Mouse (Mus musculus) right cerebral cortex, postnatal 10 days (tissue): ENCODE data around the gene Ehmt2.
A peak's percentile ranks its signal among the peaks of the same experiment; 100 is the strongest.
"Not testable (repeated sequence)": the region's sequence is repeated elsewhere in the genome, so short reads cannot be mapped to it uniquely, and the experiment has no call there.

ENCODE experiments used
- DNase-seq, 2 experiments: peaks; one replicate each; pipeline ENCODE4 v3.0.0; 2021; ENCODE audit warnings: low spot score in 2 of 2

The Ehmt2 gene

DNA sequence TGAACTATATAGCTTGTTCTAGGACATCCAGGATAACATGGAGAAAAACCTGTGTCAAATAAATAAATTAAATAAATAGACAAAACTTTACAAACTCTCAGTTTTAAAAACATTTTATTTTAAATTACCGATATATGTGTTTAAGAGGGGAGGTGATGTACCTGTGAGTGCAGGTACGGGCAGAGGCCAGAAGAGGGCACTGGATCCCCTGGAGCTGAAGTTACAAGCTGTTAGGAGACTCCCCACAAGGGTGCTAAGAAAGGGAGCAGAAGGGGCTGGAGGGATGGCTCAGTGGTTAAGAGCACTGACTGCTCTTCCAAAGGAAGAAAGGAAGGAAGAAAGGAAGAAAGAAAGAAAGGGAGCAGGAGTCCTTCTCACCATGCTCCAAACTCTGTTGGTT lies 6.9 kb upstream of the Ehmt2 start:
- DNase-seq: no peak

DNA sequence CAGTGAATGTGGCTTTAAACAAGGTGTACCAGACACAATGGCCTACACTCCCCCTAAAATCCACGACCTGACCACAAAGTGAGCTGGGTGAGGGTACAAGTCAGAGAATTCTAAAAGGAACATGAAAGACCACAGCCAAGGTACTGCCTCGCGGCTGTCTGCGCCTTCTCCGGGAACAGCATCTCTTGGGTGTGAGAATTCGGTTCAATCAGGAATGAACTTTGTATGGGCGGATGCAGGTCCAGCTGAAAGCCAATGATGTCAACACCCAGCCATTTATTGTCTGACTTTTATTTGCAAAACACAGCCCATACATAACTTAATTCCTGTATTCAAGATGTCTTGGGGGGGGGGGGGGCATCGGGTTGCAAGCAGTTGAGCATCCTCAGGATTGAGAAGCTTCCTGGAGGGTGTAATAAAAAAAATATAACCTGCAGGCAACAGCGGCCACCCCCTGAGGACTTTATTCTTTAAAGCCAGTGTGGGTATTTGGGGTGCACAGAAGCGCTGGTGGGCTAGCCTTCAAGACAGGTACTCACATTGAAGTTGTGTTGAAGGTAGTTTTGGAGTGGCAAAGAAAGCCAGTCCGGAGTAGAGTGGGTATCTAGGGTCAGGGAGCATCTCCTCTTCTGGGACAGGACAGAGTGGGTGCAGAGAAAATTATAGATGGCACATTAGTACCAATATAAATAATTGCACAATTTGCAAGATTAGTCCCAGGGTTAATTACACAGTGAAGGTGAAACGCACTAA lies 5.0 kb upstream of the Ehmt2 start:
- DNase-seq: no peak

DNA sequence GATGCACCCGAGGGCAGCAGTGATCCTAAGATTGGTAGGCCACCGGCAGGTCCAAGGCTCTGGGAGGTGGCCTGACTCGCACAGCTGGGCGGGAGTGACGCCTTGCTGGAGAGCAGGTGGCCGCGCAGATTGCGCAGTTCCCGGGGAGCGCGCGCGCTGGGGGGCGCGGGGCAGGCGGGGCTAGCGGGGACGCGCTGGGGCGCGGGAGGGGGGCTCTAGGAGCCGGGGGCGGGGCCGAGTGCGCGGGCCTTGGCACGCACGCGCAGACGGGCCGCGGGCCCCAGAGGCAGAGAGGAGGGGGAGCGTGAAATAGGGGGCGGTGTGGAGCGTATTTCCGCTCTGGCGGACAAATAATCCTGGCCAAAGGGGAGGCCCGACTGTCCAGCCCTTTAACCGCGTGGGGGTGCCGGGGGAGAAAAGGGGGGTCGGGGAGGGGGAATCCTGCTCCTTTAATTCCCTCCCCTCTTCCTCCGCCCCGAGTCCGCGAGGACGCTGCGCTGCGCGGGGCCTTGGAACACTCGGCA lies 4.1 kb upstream of the Ehmt2 start:
- peak; percentile 94 to 95 for DNase-seq

DNA sequence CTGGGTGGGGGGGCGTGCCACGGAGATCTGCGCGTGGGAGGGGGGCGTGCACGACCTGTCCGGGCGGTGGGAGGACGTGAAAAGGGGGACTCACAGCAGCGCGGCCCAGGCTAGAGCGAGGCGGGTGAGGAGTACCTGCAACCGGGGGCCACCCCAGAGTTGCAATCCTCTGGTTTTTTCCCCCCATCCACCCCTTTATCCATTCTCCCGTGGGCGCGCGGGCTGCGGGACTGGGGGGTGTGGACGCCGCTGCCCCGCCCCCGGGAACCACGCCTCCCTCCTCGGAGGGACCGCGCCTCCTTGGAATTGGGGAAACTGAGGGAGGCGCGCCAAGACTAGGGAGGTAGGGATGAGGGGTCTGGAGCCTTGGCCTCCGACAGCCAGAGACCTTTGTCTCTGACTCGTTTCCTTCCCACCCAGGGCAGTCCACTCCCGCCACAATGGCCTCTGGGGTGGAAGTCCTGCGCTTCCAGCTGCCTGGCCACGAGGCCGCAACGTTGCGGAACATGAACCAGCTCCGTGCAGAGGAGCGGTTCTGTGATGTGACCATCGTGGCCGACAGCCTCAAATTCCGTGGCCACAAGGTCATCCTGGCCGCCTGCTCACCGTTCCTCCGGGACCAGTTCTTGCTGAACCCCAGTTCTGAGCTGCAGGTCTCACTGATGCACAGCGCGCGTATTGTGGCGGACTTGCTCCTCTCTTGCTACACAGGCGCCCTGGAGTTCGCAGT lies 3.3 kb upstream of the Ehmt2 start:
- DNase-seq: peak; percentile 61 to 69

DNA sequence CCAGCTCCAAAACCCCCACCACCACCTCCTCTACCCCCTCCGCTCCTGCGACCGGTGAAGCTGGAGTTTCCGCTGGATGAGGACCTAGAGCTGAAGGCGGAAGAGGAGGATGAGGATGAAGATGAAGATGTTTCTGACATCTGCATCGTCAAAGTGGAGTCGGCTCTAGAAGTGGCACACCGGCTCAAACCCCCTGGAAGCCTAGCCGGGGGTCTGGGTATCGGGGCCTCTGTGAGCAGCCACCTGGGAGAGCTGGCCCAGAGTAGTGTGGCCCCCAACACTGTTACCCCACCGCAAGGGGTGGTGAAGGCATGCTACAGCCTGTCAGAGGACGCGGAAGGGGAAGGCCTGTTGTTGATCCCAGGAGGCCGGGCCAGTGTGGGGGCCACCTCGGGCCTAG lies 2.5 kb upstream of the Ehmt2 start:
- peak in 1 of 2 experiments; percentile 45 for DNase-seq

DNA sequence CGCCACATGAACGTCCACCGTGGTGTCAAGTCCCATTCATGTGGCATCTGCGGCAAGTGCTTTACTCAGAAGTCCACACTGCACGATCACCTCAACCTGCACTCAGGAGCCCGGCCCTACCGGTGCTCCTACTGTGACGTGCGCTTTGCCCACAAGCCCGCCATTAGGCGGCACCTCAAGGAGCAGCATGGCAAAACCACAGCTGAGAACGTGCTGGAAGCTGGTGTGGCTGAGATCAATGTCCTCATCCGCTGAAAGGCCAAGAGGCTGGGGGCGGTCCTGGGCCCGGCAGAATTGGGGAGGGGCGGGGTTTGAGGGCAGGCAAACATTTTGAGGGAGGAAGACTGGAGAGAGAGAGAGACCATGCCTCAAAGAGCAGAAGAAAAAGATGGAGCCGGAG lies 1.9 kb upstream of the Ehmt2 start:
- DNase-seq: peak in 1 of 2 experiments; percentile 39

DNA sequence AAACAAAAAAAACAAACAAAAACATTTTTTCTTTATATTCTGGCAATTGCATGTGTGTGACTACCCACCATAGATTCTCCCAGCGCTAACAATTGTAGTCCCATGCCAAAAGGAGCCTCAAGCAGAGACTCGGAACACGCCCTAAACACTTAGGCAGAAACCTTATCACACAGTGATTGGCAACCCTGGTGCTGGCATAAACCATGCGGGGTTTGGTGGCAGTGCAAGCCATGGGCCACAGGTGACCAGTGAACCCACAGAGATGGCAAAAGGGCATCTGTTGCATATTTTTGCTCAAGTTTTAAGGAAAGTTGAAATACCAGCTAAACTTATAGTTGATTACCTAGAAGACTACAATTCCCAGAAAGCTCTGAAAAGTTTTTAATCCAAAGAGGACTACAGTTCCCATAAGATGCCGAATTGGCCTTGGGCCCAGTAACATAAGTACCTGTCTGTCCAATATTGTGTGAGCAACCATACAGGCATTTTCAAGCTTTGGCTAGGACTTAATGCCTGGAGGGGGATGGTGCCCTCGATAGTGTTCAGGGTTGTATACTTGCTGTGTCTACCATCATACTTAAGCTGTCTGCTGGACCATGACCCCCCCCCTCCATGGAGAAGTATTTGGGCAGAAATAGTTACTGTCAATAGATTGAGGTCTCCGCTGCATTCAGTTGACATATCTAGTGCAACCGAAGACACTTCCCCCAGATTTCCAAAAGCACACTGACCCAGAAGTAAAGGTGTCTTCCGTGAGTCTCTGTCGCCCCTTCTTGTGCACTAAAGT lies 703 bp upstream of the Ehmt2 start:
- peak; percentile 77 to 85 for DNase-seq

DNA sequence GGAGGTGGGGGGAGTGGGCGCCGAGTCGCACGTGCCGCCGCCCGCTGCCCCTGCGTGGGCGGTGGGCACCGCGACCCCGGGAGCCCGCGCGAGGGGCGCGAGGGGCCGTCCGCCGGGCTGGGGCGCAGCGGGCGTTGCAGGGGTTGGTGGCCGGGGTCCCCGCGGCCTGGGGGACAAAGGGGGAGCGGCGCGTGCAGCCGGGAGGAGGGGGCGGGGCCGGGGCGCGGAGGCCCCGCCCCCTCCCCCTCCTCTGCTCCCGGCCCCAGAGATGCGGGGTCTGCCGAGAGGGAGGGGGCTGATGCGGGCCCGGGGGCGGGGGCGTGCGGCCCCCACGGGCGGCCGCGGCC lies 410 bp downstream of the Ehmt2 start:
- DNase-seq: no peak

DNA sequence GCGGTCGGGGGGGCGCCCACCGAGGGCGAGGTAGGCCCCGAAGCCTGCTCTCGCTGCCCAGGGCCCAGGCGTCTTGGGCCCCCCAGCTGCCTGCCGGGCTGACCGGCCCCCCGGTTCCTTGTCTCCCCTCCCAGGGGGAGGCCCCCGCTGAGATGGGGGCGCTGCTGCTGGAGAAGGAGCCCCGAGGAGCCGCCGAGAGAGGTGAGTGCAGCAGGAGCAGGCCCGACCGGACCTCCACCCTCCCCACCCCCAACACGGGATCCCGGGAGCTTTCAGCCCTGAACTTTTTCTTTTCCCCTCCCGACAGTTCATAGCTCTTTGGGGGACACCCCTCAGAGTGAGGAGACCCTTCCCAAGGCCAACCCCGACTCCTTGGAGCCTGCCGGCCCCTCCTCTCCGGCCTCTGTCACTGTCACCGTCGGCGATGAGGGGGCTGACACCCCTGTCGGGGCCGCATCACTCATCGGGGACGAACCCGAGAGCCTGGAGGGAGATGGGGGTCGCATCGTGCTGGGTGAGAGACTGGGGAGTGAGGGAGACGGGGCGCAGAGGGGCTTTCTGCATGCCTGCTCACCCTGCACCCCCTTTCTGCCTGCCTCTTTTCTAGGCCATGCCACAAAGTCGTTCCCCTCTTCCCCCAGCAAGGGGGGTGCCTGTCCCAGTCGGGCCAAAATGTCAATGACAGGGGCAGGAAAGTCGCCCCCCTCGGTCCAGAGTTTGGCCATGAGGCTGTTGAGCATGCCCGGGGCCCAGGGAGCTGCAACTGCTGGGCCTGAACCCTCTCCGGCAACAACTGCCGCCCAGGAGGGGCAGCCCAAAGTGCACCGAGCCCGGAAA lies 1.0 kb downstream of the Ehmt2 start:
- peak; percentile 53 to 58 for DNase-seq

DNA sequence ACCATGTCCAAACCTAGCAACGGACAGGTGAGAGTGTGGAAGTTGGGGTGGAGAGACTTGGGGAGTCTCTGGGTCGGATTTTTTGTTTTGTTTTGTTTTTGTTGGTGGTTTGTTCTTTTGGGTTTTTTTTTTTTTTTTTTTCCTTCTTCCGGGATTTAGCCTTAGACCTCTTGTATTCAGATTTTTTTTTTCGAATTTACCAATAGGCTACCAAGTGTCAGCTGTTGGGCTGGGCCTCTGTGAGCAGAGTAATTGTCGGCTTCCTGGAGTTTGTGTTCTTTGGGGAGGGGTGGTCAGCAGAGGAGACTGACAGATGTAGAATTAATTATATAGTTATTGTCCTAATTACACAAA lies 1.6 kb downstream of the Ehmt2 start:
- no peak for DNase-seq

DNA sequence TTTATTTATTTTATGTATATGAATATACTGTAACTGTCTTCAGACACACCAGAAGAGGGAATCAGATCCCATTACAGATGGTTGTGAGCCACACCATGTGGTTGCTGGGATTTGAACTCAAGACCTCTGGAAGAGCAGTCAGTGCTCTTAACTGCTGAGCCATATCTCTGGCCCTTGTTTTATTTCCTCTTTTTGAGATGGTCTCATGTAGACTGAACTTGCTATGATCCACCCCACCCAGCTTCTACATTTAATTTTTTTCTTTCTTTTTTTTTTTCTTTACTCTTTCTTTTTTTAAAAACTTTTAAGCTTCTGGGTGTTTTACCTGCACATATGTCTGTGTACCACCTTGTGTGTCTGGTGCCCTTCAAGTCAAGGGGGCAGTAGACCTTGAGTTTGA lies 2.6 kb downstream of the Ehmt2 start:
- DNase-seq: not testable (repeated sequence)

DNA sequence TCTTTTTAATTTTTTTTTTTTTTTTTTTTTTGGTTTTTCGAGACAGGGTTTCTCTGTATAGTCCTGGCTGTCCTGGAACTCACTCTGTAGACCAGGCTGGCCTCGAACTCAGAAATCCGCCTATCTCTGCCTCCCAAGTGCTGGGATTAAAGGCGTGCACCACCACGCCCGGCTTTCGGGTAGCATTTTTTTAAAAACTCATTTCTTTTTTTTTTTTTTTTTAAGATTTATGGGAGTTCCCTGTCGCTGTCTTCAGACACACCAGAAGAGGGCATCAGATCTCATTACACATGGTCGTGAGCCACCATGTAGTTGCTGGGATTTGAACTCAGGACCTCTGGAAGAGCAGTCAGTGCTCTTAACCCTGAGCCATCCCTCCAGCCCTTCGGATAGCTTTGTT lies 3.7 kb downstream of the Ehmt2 start:
- DNase-seq: not testable (repeated sequence)

DNA sequence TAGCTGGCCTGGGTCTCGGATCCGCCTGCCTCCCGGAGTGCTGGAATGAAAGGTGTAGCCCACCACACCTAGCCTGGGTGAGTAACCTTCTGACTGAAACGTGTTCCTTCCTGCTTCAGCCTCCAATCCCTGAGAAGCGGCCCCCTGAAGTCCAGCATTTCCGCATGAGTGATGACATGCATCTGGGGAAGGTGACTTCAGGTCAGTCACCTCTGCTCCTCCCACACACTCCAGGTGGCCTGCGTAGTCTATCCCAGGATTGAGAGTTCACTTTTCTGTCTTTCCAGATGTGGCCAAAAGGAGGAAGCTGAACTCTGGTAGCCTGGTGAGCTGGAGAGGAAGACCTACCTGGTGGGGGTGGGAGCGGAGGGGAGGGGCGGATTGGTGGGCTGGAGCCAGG lies 4.6 kb downstream of the Ehmt2 start:
- DNase-seq: no peak

DNA sequence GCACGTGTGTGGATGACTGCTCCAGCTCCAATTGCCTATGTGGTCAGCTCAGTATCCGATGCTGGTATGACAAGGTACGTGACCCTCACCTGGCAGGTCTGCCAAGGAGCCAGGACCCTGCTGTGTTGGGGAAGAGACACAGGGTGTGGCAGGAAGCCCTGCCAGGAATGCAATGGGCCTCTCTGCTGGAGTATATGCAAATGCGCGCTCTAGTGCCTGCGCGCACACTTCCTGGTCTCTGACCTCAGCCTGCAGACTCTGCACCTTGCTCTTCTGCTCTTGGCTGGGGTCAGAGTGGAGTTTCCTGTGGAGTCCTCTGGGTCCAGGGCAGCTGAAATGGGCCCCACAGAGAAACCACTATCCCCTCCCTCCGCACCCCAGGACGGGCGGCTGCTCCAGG lies 12.7 kb downstream of the Ehmt2 start:
- peak in 1 of 2 experiments; percentile 26 for DNase-seq

DNA sequence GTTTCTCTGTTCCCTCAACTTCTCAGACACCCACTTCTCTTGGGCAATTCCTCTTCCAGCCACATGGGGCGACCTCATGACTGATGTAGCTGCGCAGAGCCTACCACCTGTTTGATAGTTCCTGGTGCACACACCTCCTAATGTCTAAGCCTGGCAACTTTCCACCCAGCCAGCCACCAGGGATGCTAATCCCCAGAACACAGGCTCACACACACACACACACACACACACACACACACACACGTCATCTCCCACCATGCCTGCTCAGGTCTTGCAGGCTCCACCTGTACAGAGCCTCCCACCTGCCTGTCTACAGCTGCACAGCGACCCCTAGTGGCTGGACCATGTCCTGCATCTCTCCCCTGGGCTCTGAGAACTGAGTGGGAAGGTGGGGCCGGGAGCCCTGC lies 13.7 kb downstream of the Ehmt2 start:
- peak; percentile 54 to 59 for DNase-seq

DNA sequence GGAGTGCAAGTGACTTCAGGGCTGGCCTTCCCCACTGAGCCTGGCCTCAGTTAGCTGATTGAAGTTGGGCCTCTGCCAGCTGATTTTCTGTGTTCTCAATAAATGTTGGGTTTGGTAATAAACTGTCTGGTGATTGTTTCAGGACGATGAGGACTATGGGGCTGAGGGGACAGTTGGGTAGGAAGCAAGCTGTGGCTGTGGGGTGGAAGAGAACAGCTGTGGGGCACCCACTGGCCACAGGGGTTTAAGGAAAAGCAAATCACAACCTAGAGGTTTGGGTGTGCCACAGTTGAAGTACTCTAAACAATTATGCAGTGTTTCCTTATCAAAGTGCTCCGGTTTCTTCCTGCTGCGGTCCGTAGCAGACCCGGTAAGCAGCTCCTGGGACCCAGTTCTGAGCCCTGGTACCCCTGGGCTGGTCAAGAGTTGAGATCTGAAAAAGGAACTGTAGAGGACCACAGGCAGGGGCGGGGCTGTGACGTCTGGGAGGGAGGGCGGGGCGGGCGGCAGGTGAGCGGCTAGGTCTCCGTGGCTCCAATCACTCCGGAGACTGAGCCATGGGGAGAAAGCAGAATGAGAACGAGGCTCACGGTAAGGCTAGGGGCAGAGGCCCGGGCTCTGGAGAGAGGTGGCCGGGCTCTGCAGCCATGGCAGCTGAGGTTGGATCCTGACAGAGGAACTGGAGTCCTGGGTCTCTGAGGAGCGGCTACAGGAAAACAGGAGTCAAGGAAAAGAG lies 15.8 kb downstream of the Ehmt2 start, which contains the start of gene Slc44a4:
Gene Slc44a4 (plus strand): TSS at position 537 of the 736 bp plus-strand sequence.
- no peak for DNase-seq

DNA sequence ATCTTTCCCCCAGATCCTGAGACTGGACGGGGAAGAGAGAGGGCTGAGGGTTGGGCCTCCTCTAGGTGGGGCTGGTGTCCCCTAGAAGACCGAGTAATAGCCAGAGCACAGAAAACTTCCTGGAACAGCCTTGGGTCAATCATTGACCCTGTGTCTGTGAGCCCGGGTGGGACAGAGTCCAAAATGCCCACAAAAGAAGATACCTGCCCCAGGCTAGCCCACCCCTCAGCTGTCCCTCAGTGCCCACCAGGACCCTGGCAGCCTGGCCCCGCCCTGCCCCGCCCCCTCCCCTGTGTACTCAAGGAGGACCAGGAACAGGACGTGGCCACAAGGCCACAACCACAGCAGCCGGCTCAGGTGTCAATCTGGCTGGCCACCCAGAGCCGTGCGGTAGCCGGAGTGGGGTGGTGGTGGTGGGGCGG lies 17.2 kb downstream of the Ehmt2 start:
- no peak for DNase-seq

DNA sequence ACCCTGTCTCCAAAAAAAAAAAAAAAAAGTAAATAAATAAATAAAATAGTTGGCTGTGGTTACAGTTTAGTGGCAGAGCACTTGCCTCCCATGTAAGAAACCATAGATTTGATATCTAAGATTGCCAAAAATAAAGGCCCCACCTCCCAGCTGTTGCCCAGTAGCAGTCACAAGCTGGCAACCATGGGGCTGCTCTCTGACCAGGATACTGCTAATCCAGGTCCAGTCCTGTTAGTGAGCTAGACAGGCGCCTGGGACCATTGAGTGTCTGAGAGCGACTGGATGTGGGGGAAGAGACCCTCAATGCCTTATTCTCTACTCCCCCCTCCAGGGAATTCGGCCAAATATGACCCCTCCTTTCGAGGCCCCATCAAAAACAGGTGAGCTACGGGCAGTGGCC lies 18.0 kb downstream of the Ehmt2 start:
- no peak for DNase-seq

DNA sequence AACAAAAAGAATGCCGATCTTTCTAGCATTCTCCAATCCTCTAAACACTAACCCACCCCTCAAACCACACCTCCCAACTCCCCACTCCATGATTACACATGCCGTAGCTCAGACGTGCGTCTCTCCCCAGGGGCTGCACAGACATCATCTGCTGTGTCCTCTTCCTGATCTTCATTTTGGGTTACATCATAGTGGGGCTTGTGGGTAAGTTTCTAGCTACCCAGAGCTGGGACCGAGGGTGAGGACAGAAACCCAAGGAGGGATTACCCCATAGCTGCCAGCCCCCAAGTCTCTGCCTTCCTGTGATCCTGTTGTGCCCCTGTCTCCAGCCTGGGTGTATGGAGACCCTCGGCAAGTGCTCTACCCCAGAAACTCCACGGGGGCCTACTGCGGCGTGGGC lies 18.9 kb downstream of the Ehmt2 start:
- DNase-seq: no peak

DNA sequence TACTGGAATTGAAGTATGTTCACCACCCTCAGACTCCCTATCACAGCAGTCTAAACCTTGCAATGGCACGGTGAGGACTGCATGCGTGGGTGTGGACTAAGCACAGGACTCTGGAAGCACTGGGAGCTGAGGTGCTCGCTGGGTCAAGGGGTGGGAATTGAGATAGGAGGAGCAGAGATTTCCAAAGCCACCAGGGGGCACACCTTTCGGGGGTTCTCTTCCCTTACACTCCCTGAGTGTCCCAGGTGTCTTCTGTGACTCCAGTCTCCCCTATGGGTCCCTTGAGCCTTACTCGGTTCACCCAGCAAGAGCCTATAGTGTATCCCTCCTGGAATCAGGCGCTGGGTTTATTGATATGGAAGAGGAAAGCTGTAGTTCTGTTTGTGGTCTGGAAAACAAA lies 24.7 kb downstream of the Ehmt2 start:
- DNase-seq: no peak

DNA sequence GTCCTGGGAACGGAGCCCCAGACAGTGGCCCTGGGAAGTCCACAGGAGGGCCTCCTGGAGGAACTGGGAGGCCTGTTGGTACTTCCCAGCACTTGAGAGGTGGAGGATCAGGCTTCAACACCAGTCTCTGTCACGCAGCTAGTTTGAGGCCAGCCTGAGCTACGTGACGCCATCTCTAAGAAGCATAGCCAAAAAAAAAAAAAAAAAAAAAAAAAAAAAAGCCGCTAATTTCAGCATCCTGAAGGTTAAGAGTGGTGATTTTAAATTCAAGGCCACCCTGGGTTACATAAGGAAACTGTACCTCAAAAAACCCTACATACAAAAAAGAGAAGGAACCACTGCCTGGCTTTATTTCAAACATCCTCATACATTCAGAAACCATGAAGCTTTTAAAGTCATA lies 26.0 kb downstream of the Ehmt2 start:
- DNase-seq: no peak
